18 mouse cellular contexts compared by ENCODE assay signal in the genomic region with DNA sequence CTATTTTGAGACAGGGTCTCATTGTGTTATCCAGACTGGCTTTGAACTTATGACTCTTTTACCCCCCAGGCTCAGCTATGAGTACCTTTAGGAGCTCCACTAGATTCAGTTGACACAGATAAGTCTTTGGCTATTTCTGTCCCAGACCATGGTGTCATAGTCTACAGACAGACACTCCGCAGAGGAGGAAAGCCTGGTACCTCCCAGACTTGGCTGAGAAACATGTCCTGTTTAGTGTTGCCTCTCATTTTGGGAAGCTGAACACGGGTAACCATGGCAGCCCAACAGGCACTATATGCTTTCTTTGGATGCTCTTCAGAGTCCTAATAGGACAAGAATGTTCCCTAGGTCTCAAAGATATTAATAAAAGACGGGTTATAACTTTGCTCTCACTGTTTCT.
"Had no signal": no experiment of that assay in that cellular context is flagged by ENCODE, and none has a peak within 500 bp of the region (broad histone marks: within the 10 kb centered on the region; RNA-seq: fewer than 3 reads in every experiment).

No protein-coding gene starts in this region.

- ATAC-seq: midbrain, embryonic 16.5 days had no signal

- H3K36me3 ChIP-seq: midbrain, embryonic 10.5 days; midbrain, embryonic 12.5 days; neural tube, embryonic 13.5 days; neural tube, embryonic 15.5 days had no signal

- H3K27me3 ChIP-seq: midbrain, embryonic 12.5 days; neural tube, embryonic 13.5 days; neural tube, embryonic 15.5 days had no signal

- H3K4me1 ChIP-seq: neural tube, embryonic 15.5 days had no signal

- H3K9me3 ChIP-seq: midbrain, embryonic 10.5 days; midbrain, embryonic 12.5 days; neural tube, embryonic 13.5 days; neural tube, embryonic 15.5 days had no signal

- H3K27ac ChIP-seq: midbrain, embryonic 10.5 days; midbrain, embryonic 12.5 days; neural tube, embryonic 13.5 days; neural tube, embryonic 15.5 days had no signal

- H3K4me2 ChIP-seq: lung, embryonic 14.5 days; midbrain, embryonic 12.5 days; neural tube, embryonic 13.5 days; neural tube, embryonic 15.5 days had no signal

- H3K4me3 ChIP-seq: midbrain, embryonic 10.5 days; midbrain, embryonic 12.5 days; myocyte; neural tube, embryonic 13.5 days; neural tube, embryonic 15.5 days had no signal

- DNase-seq: lung, embryonic 14.5 days; lung, postnatal 10 days; lung, postnatal 4 days; midbrain, embryonic 14.5 days; retina, postnatal 1 day; right cerebral cortex, adult 18-20 months; right cerebral cortex, postnatal 25 days; right cerebral cortex, postnatal 4 days; spleen, adult 18-20 months; thymus, adult 18-20 months; thymus, postnatal 14 days; thymus, postnatal 36 days had no signal

- H3K9ac ChIP-seq: lung, embryonic 14.5 days; midbrain, embryonic 12.5 days; neural tube, embryonic 13.5 days; neural tube, embryonic 15.5 days had no signal
